Mouse (Mus musculus) urinary bladder, postnatal 25 days (tissue): Measurements from ENCODE around the gene Fat2.
A peak's percentile ranks its signal among the peaks of the same experiment; 100 is the strongest.

Experiments used
- DNase-seq: peaks from one replicate; pipeline ENCODE4 v3.0.0; 2022; ENCODE audit warnings: low spot score

Fat2 gene

DNA sequence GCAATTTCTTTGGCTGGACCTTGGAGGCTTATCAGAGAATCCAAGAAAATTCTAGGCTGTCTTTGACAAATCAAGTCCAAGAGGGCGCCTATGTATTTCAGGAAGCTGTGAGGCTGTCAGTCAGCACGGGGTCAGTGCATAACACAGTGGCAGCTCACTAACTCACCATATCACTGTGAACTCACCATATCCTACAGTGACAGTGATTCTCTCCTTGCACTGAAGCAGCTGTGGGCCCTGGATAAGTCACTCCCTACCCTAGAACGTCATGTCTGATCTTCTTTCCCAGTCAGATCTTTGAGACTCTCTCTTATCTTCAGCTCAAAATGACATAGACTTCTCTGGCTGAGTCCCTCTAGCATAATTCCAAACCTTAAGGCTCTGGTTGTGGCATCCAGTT is 96.9 kb downstream of the Fat2 start:
- DNase-seq, result no peak

DNA sequence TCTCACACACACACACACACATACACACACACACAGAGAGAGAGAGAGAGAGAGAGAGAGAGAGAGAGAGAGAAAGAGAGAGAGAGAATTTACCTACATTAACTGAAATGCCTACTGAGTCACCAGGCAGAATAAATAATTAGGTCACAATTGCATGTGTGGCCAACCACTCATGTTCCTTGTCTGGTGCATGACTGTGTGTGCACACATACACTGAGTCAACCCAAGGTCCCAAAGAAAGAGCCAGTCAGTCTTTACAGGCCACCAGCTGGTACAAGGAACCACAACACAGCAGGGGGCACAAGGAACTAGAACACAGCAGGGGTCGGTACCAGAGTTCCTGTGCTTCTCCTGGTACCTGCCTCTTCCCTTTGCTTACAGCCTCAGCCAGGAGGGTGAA is 99.5 kb downstream of the Fat2 start:
- no peak for DNase-seq

DNA sequence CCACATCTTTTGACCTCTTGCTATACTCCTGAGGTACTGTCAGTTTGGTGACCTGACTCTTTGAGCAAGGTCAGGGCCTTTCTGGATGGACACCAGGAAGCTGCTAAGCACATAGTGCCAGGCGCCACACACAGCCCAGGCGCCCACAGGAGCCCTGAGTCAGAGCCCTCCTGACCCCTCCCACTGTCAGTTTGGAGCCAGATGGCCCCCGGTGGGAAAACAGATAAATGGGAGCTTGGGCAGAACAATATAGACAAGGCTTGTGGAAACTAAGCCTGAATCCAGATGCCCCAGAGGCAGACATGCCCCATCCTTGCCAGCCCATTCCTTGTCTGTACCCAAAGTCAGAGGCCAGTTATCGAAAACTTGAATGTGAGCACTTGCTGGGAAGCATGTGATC is 101.6 kb downstream of the Fat2 start:
- DNase-seq, result no peak

- DNase-seq, result no peak
Observed at GRCm38 (mm10) chr11:55234288-55234687, 102.1 kb downstream of the Fat2 start.

- no peak for DNase-seq
Observed at GRCm38 (mm10) chr11:55231034-55231433, 105.3 kb downstream of the Fat2 start.

- DNase-seq, result no peak
Observed at GRCm38 (mm10) chr11:55221306-55221705, 115.1 kb downstream of the Fat2 start.

GRCm38 (mm10) chr11:55218473-55218872 is 117.9 kb downstream of the Fat2 start:
- DNase-seq, result no peak

DNA sequence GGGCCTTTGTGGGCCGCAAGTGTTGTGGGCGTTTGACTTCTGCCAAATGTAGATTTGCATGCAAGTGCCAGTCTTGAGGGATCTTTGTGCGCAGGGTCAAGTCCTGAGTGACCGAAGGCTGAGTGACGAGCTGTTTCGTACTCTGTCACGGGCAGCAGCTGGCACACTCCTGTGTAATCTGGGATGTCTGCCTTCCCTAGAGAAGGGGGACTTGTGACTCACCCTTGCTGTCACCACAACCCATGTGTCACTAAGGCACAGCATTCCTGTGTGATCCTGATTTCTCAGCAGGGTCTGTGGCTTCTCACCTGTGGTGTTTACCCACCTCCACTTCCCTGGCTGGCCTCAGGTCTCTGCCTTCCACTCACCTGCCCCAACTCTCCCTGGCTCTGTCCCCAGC is 118.5 kb downstream of the Fat2 start:
- no peak for DNase-seq

GRCm38 (mm10) chr11:55217418-55217817 is 118.9 kb downstream of the Fat2 start:
- no peak for DNase-seq

DNA sequence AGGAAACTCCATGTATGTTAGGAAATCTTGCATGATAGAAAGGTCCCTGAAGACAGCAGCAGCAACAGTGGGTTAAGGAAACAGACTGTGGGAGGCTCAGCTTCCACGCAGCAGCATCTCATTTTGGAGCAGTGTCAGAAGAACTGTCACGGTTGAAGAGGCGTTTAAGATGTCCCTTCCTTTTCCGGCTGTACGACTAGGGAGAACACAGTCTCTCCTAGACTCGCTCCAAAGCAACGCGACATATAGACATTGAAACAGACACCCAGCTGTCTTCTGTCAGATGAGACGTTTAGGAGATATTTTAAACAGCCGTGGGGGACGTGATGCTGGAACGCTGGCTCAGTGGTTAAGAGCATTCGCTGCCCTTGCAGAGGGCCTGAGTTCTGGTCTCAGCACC is 119.5 kb downstream of the Fat2 start:
- no peak for DNase-seq

DNA sequence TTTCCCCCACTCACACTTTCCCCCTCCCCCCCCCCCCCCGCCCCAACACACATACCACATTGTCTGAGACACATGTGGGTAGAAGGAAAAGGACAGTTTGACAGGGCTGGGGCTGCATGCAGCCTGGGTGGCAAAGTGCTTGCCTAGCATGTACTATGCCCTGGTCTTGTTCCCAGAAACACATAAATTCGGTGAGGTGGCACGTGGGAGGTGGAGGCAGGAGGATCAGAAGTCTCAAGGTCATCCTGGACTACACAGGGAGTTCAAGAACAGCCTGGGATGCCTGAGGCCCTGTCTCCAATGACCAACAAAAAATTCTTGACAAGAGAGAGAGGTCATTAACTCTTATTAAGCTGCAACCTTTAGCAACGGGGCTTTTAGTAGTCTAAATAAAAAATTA is 120.3 kb downstream of the Fat2 start:
- DNase-seq, result no peak

GRCm38 (mm10) chr11:55214978-55215377 is 121.4 kb downstream of the Fat2 start:
- no peak for DNase-seq

DNA sequence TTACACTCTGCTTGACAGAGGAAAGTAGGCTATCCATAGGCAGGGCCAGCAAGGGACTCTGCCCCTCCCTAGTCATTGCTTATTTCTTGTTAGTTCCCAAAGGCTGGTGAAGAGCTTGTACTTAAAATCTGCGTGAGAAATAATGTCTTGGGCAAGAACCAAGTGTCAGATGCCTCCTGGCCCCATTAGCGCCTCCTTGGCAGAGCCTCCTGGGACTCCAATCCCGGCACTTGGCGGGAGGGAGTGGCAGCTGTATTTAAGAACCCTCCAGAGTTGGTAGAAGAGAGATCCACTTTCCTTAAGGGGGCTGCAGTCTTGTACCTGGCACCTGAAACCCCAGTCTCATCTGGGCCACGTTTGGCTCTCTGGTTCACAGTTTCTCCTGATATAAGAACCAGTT is 122.2 kb downstream of the Fat2 start:
- no peak for DNase-seq

DNA sequence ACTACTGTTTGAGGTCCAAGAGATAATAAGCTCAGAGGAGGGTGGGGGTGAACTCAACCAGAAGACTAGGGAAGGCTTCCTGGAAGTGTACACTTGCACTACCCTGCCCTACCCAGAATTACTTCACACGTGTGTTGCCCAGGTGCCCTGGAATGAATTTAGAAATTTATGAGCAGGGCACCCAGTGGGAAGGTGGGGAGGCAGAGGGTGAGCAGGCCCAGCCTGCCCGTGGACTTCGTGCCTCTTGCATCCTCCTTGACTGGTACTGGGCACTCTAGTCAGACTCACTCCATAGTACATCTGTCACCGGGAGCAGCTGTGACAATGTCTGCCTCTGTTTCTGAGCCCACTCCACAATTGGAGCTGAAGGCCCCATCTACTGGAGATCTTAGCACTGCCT is 122.8 kb downstream of the Fat2 start:
- no peak for DNase-seq

- DNase-seq, result no peak
Observed at GRCm38 (mm10) chr11:55209626-55210353, 126.6 kb downstream of the Fat2 start.

GRCm38 (mm10) chr11:55209032-55209431 is 127.3 kb downstream of the Fat2 start:
- no peak for DNase-seq

DNA sequence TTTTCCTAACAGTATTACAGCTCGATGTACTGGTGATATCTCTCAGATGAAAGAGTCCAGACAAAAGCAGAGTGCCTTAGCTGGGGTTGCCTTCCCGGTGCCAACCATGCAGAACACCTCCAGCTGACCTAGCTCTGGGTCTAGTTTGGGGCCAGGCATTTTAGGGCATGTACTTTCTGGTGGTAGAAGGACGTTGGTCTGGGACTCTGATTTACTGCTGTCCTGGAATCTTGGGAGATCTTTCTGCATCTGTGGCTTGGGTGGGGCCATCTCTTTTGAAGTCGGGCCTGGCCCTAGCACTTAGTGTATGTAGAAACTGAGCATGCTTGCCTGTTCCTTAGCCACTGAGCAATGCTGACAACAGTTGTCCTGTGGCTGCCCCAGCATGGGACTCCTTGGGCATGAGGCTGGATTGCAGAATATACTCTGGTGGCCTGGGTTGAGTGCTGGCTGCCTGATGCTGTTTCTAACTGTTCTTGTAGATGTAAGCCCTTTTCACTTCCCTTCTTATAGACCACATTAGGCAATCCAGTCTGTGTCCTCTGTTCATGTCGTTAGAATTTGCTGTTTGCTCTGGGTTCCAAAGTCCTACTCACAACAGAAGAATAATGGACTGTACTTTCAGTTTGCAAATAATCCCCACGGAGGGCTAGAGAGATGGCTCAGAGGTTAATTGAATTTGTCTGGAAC is 128.2 kb downstream of the Fat2 start:
- no peak for DNase-seq

DNA sequence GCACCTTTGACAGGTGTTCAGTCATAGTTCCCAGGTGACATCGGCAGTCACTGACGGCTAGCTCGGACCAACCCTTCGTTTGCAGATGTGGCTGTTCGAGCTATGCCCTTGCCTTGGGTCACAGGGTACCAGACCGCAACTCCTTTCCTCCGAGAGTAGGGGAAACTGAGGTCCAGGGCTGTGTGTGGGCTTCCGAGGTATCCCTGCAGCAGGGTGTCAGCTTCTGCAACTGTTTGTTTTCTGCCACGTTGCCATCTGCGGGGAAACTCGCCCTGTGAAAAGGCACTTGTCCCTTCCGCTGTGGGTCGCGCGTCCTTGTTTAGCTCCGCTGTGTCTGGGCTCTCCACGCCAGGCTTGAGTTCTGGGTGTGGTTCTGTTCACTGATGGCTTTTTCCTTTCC is 131.8 kb downstream of the Fat2 start:
- peak; percentile 23 for DNase-seq

DNA sequence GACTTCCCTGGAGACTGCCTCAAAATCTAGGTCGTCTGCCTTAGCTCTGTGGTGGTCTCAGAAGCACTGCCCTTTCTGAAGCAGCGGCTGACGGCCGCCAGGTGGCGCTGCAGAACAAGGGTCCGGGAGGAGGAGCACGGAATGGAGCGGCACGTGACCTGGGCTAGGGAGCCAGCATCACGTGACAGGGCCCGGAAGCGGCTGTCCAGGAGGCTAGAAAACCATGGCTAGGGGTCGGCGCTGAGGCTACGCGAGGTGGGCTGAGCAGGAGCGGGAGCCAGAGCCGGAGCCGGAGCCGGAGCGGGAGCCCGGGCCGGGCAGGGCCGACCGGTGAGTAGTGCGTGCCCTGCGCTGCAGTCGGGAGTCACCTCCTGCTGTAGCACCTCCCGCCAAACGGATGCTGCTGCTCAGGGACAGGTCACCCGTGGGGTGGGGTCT is 132.2 kb downstream of the Fat2 start, which contains the start of gene Slc36a1:
Gene Slc36a1, plus strand, starts transcription at position 192 of the 438 bp plus-strand sequence.
- peak; percentile 99 for DNase-seq
